Comparison of ENCODE assay signal across 9 mouse cellular contexts in genomic region chr17:74047210-74048082, GRCm38 (mm10). TPM values are rescaled to one million over a fixed set of nuclear protein-coding genes. Genes with fewer than 3 reads are reported as not detected.
DNase-seq lines count a peak whose midpoint lies in the region; ATAC-seq lines count a peak whose summit lies in the region.
"Had no signal": no experiment of that assay in that cellular context is flagged by ENCODE, and none has a peak within 500 bp of the region (broad histone marks: within the 10 kb centered on the region; RNA-seq: fewer than 3 reads in every experiment).

Gene Srd5a2, minus strand, starts transcription at chr17:74047916.

- H3K9me3 ChIP-seq in kidney, embryonic 14.5 days (ENCODE audit: control insufficient read depth, low read length) = no peaks in the 10 kb centered on the region
- no peaks in the 10 kb centered on the region for H3K9me3 ChIP-seq in hindbrain, embryonic 12.5 days (replicated peaks)
- no peaks in the 10 kb centered on the region for H3K9me3 ChIP-seq in midbrain, embryonic 15.5 days

- H3K4me1 ChIP-seq in kidney, embryonic 14.5 days (ENCODE audit: control insufficient read depth, insufficient read depth, low read length) = peaks cover 5% of the 10 kb centered on the region; the same call in 1 of the 2 replicates
- peaks cover 18% of the 10 kb centered on the region for H3K4me1 ChIP-seq in hindbrain, embryonic 12.5 days
- H3K4me1 ChIP-seq in midbrain, embryonic 15.5 days = peaks cover 17% of the 10 kb centered on the region

- peak; percentile 69 for ATAC-seq in kidney, embryonic 14.5 days (ENCODE audit: low FRiP score, low TSS enrichment)
- no peak; the same call in 1 of the 2 replicates for ATAC-seq in hindbrain, embryonic 12.5 days (ENCODE audit: low FRiP score)
- peak; percentile 52; the same call in 1 of the 2 replicates for ATAC-seq in midbrain, embryonic 15.5 days (replicated peaks)

- H3K27me3 ChIP-seq in kidney, embryonic 14.5 days (ENCODE audit: control insufficient read depth, insufficient read depth, low read length) = peaks cover 46% of the 10 kb centered on the region
- peaks cover 54% of the 10 kb centered on the region for H3K27me3 ChIP-seq in hindbrain, embryonic 12.5 days
- peaks cover 35% of the 10 kb centered on the region for H3K27me3 ChIP-seq in midbrain, embryonic 15.5 days (replicated peaks)

- H3K36me3 ChIP-seq in kidney, embryonic 14.5 days (ENCODE audit: control insufficient read depth, insufficient read depth, low read length) = no peaks in the 10 kb centered on the region
- H3K36me3 ChIP-seq in hindbrain, embryonic 12.5 days = no peaks in the 10 kb centered on the region
- H3K36me3 ChIP-seq in midbrain, embryonic 15.5 days (replicated peaks) = no peaks in the 10 kb centered on the region

- peak within 1 kb of the TSS; percentile 45 for H3K4me2 ChIP-seq in kidney, embryonic 14.5 days (replicated peaks; ENCODE audit: low read depth, low read length)
- H3K4me2 ChIP-seq in hindbrain, embryonic 12.5 days (replicated peaks) = peak within 1 kb of the TSS; percentile 58
- H3K4me2 ChIP-seq in midbrain, embryonic 15.5 days = peak within 1 kb of the TSS; percentile 62

- no peak within 1 kb of the TSS for H3K9ac ChIP-seq in kidney, embryonic 14.5 days (ENCODE audit: low read depth, low read length)
- no peak within 1 kb of the TSS for H3K9ac ChIP-seq in hindbrain, embryonic 12.5 days
- H3K9ac ChIP-seq in midbrain, embryonic 15.5 days = peak within 1 kb of the TSS; percentile 18; the same call in 1 of the 2 replicates

- H3K4me3 ChIP-seq in kidney, embryonic 14.5 days (ENCODE audit: low read length) = peak within 1 kb of the TSS; percentile 30
- H3K4me3 ChIP-seq in hindbrain, embryonic 12.5 days = peak within 1 kb of the TSS; percentile 30
- H3K4me3 ChIP-seq in midbrain, embryonic 15.5 days = peak within 1 kb of the TSS; percentile 37

- no peak within 1 kb of the TSS for H3K27ac ChIP-seq in kidney, embryonic 14.5 days (ENCODE audit: low read depth, low read length)
- no peak within 1 kb of the TSS for H3K27ac ChIP-seq in hindbrain, embryonic 12.5 days
- H3K27ac ChIP-seq in midbrain, embryonic 15.5 days = no peak within 1 kb of the TSS
- H3K27ac ChIP-seq: macrophage had no signal

- no peak for DNase-seq in kidney, adult 8-10 months
- no peak for DNase-seq in adrenal gland, postnatal 4 days (ENCODE audit: low spot score in 2 of 2)
- no peak for DNase-seq in cerebellum, adult 9-10 months
- DNase-seq in left cerebral cortex, adult 11 months (ENCODE audit: low spot score) = no peak
- DNase-seq in lung, postnatal 4 days = no peak

- 1% methylated on average over 45 of the region's 45 CpGs for WGBS in kidney, embryonic 14.5 days
- 2% methylated on average over 43 of the region's 45 CpGs for WGBS in hindbrain, embryonic 12.5 days
- 1% methylated on average over 45 of the region's 45 CpGs for WGBS in midbrain, embryonic 15.5 days

RNA-seq across cellular contexts. Expression of gene Srd5a2, which starts in this region (rescaled TPM):
- not detected in 2 replicates for polyA plus RNA-seq in kidney, embryonic 14.5 days (2014; fragmentation: Nextera tagmentation; extraction: Ambion mirVana)
- total RNA-seq in adrenal gland, postnatal 4 days (2021) = 10 to 100 TPM; 39.2 to 40.9 TPM
- not detected in 2 replicates for polyA plus RNA-seq in hindbrain, embryonic 12.5 days (2016; fragmentation: Nextera tagmentation; extraction: Ambion mirVana)
- 0.10 and 0.14 TPM in 2 replicates for polyA plus RNA-seq in midbrain, embryonic 15.5 days (2015; fragmentation: Nextera tagmentation; extraction: Ambion mirVana)
- polyA plus RNA-seq: macrophage had no signal

Comparison
In these comparisons a context has a peak if more than half of its experiments do, and no peak if none do; other contexts are left out.
1. Peak in ATAC-seq, H3K4me3 ChIP-seq and H3K4me2 ChIP-seq in kidney, embryonic 14.5 days; RNA of the gene not detected or under 1 TPM.
2. Peak in ATAC-seq, H3K4me3 ChIP-seq, H3K9ac ChIP-seq and H3K4me2 ChIP-seq in midbrain, embryonic 15.5 days; RNA of the gene not detected or under 1 TPM.